Mouse (Mus musculus) fat pad, adult 2 months (tissue): ENCODE results near the gene Otop3.

Experiments
- DNase-seq: peaks from one replicate; pipeline ENCODE4 v3.0.0-alpha.2; 2011; ENCODE audit warnings: low read depth, low spot score; ENCODE audit errors: extremely low read depth

The Otop3 gene

DNA sequence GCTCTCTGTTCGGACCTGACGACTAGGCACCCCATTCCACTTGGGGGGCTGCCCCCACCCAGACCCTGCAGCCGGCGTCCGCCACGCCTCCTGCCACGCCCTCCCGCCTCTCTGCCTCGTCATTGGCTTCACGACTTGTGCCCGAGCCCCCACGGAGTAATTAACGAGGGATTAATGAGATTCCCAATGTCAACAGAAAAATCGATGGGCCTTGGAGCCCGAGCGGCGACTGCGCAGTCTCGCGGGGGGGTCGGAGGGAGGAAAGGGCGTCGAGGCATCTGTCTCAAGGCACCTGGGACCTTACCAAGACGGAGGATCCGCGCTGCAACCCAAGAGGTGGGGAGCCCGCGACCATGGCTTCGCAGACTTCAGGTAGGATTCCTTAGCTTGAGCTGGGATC lies at the start of gene Otop3:
Otop3 (plus strand) TSS at position 201 of the 400 bp plus-strand sequence.
- no peak for DNase-seq

DNA sequence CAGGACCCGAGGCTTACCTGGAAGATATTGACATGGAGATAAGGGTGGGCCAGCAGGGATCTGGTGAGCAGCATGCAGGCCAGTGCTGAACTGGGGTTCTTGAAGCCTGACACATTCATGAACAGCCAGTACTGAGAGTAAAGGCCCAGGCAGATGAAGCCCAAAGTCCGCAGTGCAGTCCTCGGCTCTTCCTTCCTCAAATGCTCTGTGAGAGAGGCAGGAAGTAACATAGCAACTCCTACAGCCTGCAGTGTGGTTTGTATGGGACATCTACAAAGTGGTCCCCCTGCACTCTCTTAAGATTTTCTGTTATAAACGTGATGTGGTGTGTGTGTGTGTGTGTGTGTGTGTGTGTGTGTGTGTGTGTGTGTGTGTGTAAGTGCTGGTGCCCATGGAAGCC lies 49.2 kb upstream of the Otop3 start:
- DNase-seq = no peak

DNA sequence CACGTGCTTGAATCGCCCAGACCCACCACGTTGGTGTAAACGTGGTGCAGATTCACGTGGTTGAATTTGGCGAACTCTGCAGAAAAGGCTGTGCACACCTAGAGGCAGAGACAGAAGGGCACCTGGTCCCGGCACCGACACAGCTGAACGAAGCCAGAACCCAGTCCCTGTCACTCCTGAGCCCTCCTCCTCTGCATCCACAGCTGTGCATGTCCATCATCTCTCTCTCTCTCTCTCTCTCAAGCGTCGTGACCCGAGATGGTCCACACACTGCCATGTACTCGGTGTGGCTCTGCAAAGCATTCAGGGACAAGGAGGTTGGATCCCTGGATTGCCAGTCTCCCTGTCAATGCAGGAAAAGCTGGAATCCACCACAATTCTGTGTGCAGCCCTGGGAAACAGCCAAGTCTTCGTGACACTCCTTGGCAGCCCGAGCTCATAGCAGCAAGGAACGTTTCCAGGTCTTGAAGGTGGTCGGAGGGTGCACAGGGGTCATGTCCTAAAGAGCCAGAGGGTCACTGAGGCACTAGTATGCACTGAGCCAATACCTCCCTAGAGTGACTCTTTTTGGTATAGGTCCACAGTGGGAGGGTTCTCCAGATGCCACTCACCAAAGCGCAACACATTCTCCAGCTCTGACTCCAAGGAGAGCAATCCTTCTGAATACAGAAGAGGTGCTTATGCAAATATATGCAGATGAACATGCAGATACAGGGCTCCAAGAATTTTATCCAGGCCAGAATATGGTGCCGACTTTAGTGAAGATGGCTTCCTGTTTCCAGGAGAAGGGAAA lies 48.1 kb upstream of the Otop3 start:
- no peak for DNase-seq

DNA sequence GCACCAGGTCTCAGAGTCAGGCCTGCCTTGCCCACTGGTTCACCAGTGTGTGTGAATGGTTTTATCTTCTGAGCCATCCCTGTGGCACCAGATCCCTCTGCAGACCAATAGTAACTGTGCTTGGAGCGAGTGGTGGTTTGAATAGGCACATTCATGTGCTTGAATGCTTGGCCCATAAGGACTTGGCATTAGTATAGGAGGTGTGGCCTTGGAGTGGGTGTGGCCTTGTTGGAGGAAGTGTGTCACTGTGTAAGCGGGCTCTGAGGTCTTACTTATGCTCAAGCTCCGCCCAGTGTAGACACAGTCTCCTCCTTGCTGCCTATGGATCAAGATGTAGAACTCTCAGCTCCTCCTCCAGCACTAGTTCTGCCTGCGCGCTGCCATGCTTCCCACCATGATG lies 47.1 kb upstream of the Otop3 start:
- no peak for DNase-seq

DNA sequence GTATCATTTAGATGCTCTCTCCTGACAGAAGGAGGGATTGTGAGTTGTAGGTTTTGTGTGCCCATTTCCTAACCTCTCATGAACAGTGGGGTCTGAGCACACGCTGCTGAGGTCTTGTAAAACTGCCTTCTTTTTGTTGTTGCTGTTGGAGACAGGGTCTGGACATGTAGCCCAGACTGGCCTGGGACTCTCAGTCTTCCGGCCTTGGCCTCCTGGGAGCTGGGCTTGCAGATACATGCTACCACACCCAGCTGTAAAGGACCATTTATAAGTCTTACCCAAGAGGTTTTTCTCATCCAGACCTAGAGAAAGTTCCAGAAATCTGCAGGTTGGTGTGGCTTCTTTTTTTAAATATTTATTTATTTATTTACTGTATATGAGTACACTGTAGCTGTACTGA lies 46.2 kb upstream of the Otop3 start:
- DNase-seq = no peak

DNA sequence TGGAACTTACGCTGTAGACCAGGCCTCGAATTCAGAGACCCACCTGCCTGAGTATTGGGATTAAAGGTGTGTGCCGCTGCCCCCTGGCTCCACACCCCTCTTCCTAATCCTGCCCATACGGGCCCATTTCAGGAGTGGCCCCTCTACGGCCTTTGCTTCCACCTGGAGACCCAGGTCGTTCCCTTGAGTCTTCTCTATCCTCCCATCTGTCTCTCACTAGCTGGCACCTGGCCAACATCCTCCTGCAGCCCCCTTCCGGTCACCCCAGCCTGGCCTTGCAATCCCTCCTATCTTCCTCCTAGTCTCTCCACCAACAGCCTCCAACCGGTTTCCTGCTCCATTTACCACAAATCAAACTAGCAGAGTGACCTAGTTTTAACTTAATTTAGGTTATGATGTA lies 44.6 kb upstream of the Otop3 start:
- no peak for DNase-seq

DNA sequence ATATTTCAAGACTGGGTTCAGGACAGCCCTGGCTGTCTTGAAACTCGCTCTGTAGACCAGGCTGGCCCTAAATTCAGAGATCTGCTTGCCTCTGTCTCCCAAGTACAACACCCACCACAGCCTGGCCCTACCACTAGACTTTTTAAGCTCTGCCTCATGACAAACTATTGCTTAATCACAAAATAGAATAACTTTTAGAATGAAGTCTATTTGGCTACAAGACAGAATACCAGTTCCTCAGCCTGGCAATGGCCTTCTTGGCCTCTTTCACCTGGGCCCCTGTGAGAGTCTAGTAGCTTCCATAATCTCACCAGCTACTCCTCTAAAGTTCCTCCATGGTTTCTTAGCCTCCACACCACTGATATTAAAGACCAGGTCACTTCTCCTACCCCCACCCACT lies 44.2 kb upstream of the Otop3 start:
- DNase-seq = no peak

DNA sequence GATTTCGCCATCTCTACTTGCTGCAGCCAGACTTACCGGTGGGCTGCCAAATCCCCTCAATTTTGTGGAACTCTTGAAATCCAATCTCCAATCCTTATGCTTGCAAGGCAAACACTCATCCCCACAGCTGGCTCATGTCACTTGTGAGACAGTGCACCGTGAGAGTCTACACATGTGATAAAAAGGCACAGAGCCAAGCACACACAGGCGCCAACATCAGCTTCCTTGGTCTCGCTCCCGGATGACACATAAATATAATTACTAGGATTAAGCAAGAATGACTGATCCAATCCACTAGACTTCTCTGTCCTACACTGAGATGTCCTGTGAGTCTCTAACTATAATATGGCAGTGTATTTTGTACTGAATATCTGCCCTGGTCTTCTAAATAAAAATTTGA lies 43.6 kb upstream of the Otop3 start:
- no peak for DNase-seq

DNA sequence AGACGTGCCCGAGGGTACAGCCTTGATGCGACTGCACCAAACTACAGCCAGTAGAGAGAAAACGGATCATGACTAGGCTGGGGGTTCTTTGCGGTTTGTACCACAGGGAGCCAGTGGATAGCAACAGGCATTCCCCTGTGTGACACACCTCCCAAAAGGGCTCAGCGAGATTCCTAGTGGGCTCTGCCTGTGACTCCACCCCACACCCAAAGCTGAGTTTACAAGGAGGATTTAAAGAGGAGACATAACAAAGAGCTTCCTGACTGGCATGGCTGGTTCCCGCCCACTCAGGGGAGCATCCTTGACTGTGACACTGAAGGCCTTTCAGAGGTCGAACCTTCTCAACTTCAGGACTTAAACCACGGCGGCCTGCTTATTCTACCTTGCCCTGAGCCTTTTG lies 43.0 kb upstream of the Otop3 start:
- no peak for DNase-seq

DNA sequence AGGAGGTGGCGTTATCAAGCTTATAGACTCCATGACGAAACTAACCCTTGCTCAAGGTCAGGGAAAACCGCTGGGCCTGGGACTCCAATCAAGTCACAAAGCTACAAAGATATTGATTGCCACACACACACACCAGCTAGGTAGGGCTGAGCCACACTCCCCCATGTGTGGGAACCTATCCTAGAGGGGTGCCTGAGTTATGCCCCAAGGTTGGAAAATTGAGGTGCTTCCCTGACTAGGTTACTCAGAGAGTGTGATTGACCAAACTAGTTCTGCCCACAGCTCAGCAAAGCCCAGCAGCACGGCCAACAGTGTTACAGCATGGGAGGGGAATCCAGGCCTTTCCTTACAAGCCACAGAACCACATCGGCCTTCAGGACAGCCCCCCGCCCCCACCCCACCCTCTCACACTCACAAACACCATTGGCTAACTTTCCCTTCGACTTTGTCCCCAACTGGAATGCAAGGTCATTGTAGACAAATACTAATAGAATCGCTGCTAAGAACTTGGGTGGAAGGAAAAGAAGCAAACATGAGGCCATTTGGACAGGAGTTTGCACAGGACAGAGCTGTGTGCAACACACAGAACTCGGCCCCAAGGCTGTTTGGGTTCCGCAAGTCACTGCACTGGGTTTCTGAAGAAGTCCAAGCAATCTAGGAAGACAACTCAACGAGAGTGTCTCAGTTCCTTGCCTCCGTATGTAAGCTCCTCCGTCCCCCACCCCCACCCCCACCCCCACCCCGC lies 41.7 kb upstream of the Otop3 start:
- DNase-seq = no peak

DNA sequence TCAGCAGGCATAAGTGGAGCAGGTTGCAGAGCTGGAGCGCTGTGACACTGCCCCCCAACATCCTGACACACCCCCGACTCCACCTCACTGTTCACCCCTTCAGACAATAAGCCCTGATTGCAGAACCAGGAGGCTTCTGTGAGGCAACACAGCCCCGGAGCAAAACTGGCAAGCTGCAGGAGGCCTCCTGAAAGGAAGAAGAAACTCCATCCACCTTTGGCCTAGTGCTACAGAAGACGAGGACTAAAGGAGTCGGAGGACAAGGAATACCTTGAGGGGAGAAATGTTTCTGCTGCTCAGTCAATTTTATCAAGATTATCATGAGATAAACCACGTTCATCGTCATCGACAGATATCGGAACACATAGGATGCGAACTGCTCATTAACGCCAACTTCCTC lies 38.6 kb upstream of the Otop3 start:
- peak; percentile 90 for DNase-seq

DNA sequence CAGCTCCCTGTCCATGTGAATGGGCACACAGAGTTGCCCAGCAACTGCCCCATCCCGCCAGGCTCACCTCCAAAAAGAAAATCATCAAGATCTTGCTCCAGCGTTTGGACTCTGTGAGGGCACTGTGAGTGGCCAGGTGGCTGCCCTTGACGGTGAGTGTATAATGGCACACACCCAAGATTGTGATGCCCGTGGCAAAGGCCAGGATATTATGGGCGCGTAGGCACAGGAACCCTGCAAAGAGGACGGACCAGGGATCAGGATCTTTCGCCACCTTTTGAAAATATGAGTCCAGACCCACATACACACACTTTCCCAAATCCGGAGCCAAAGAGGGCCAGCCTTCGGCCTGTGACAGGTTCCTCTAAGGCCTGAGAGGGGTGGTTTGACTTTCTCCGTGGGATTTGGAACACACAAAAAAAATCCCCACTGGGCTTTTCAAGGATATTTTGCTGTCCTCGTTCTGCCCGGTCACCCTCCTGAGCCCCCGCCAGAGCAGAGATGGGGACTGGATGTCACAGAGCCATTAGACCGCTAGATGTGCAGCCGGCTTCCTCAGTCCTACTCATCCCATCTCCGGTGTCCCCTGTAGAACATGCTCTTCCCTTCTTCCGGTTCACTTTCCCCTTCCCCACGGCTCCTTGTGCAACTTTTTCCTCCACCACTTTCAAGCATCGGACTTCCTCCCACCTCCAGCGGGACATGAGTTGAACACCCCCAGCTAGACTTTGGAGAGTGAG lies 37.9 kb upstream of the Otop3 start:
- peak; percentile 76 for DNase-seq

DNA sequence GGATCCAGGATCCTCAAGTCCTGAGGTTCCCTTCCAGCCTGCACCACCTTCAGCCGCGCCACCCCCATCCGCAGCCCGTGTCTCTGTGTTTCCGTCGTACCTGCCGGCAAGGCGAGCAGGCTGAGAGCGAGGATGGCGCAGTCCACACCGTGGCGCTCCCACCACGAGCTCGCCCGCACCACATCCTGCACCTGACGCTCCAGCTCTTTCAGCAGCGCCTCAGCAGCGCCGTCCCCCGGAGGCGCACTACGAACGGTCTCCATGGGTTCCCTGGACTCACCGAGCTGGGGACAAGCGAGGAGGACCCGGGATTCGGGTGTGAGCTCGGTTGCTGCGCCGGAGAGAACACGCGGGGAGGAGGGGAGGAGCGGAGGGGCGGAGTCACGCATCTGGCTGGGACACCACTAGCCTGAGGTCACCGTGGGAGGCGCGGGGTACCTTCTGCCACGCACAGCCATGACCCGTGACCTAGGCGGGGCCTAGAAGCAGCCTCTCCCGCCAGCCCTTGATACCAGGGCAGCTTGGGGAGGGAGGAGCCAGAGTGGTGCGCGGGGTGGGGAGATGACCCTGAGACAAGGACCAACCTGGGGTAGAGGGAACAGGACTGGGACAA lies 37.2 kb upstream of the Otop3 start, which contains the start of gene Fads6:
Fads6 (minus strand) TSS at position 450 of the 613 bp plus-strand sequence.
- DNase-seq = no peak

DNA sequence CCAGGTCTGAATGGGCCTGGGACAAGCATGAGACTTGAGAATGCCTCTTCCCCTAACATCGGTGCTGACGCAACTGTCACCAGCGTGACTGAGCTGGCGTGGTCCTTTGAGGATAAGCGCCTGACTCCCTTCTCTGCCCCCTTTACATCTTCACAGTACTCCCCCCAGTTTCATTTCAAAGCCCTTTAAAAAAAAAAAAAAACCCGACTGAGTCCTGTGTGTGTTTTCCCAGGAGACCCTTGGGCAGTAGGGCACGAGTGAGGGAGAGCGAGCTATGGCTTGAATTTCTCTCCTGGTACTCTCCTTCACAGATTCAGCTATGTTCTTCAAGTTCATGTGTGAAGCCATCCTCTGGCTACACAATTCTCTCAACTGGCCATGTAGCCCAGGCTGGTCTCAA lies 36.4 kb upstream of the Otop3 start:
- DNase-seq = no peak

DNA sequence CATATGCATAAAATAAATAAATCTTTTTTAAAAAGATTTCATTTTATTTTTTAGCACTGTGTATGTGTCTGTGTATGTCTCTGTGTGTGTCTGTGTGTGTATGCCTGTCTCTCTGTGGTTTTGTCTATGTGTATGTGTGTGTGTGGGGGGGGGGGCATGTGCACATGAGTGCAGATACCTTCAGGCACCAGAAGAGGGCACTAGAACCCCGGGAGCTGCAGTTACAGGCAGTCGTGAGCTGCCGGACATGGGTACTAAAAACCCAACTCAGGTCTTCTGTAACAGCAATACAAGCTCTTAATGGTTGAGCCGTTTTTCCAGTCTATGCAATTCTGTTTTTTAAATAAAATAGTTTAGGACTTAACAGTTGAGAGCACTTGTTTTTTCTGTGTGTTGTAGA lies 33.8 kb upstream of the Otop3 start:
- no peak for DNase-seq

DNA sequence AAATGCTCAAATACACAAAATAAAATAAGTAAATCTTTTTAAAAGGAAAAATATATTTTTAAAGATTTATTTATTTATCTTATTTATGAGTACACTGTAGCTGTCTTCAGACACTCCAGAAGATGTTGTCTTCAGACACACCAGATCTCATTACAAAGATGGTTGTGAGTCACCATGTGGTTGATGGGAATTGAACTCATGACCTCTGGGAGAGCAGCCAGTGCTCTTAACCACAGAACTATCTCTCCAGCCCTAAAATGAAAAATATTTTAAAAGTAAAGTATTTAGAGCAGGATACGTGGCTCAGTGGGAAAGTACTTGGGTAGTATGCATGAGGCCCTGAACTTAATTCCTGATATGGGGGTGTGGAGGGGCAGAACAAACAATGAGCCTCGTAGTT lies 33.2 kb upstream of the Otop3 start:
- no peak for DNase-seq

DNA sequence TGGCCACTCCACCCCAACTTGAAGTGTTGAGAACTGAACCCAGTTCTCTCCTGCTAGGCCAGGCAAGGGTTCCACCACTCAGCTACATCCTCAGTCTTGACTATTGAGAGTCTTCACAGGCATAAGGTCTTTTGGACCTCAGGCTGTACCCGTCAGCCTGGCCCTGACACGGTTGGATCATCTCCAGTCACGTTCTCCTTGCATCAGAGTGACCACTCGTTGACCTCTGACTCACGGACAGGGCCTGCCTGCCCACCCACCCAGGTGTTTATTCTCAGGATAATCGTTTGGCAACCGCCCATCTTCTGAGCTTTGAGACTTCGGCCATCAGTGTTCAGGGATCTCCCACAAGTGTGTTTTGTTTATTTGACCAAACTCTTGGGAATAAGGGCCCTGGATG lies 31.4 kb upstream of the Otop3 start:
- DNase-seq = no peak

DNA sequence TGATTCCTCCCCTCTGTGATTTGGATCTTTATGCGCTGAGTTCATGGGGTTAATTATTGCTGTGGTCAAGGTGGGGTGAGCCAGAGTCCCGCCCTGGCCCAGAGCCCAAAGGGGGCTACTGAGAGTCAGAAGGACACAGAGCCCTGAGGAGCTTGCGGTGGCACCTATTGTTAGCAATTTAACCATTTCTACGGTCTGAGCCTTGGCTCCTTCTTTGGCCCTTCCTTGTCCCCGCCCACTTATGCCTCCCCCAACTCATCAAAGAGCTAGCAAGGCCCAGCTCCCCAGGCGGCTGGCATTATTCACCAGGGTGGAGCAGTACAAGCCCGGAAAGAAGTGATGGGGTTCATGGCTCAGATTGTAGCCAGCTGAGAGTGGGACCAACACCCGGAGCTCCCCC lies 27.7 kb upstream of the Otop3 start, which contains the start of gene Otop2:
Otop2 (plus strand) TSS at position 301 of the 400 bp plus-strand sequence.
- no peak for DNase-seq

DNA sequence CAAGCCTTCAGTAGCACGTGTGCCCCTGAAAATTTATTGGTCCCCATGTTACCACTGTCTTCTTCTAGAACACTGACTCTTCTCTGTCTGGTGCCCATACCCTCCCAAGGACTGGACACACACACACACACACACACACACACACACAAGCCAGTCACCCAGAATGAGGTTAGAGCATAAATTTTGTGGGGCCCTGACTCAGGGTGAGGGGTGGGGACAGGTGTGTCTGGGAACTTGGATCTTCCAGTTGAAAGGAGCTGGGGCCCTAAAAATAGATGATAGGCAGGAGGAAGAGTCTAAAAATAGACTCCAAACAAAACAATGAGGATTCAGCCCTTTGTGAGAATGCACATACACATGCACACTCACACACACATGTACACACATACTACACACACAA lies 25.8 kb upstream of the Otop3 start:
- no peak for DNase-seq

DNA sequence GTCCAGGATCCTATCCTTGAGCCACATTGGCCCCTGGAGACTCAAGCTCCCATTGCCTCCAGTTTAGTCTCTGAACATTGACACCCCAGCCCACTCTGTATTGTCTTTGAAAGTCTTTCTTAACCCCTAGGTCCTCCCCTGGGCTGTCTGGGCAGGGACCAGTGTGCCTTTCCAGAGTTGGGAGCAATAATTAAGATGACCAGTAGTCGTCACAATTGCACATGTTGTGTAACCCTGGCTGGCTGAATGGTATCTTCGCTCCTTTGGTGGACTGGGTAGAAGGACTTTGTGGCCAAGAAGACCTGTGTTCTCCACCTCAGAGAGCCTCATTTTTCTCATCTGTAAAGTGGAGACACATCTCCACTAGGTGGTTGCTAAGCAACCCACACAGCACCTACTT lies 20.3 kb upstream of the Otop3 start:
- DNase-seq = no peak

DNA sequence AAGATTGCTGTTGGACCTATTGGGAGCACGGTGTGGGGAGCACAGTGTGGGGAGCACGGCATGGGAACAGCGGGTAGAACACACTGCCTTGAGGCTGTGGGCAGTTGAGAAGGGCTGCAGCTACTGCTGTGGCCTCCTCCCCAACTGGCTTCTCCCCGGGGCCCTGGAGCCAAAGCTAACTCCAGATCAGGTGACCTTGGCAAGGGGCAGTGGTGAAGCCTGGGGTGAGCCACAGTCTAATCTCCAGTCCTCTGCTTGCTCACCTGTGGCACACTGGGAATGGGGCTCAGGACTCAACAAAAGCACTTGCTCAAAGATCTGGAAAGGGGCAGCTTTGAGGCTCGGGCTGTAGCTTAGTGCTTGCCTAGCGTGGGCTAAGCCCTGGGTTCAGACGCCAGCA lies 17.3 kb upstream of the Otop3 start:
- no peak for DNase-seq
